Mouse (Mus musculus): ENCODE measurements at regions not wholly inside any gene's neighbourhood (a gene's known extent, or its start where the extent isn't known, plus 50 kb on each side); places are given as distances from the start of the nearest gene placed in this dataset.
A peak's percentile ranks its signal among the peaks of the same experiment; 100 is the strongest.

DNA sequence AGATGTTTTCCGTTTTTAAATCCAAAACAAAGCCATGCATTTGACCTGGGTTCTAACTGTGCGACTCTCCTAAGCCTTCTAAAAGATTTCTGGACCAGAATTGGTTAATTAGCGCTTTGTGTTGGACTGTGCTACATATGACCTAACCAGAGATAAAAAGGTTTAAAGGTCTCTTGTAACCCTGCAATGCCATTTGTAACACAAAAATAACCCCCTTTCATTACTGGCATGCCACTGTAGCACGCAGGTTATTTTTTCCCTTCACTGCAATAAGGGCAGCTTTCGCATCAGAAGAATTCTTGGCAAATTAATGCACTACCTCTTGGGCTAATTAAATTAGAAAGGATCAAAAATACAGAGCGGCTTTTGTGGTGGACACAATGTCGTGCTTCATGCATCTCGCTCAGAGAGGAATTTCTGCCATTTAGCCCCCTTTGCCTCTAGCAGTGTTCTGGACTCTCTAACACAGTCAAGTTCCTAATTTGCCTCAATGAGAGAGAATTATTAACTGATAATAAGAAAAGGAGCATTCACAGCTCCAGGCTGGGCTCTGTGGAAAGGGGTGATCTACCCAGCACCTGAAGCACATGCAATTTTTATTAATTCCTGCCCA, 239.5 kb upstream of the Zeb2 start:
- WGBS, result 89% methylated on average over 8 of the region's 8 CpGs
- H3K9me3 ChIP-seq (ENCODE audit: control insufficient read depth, low read length), result no peaks in the 10 kb centered on the region
- H3K4me1 ChIP-seq (ENCODE audit: control insufficient read depth, insufficient read depth, low read length), result no peaks in the 10 kb centered on the region
- no peak overlapping the region for H3K4me2 ChIP-seq (ENCODE audit: low read depth)
- H3K27me3 ChIP-seq (ENCODE audit: control insufficient read depth, insufficient read depth, low read length), result no peaks in the 10 kb centered on the region
- no peak overlapping the region for H3K27ac ChIP-seq (ENCODE audit: low read depth, low read length)
- DNase-seq (ENCODE audit: low spot score) (no peak), ATAC-seq (ENCODE audit: insufficient read depth, low FRiP score, low TSS enrichment) (no peak)
- no peak overlapping the region for H3K4me3 ChIP-seq (ENCODE audit: low read depth, low read length)
- H3K36me3 ChIP-seq (ENCODE audit: control insufficient read depth, insufficient read depth, low read length), result no peaks in the 10 kb centered on the region
- H3K9ac ChIP-seq (ENCODE audit: low read length), result no peak overlapping the region

DNA sequence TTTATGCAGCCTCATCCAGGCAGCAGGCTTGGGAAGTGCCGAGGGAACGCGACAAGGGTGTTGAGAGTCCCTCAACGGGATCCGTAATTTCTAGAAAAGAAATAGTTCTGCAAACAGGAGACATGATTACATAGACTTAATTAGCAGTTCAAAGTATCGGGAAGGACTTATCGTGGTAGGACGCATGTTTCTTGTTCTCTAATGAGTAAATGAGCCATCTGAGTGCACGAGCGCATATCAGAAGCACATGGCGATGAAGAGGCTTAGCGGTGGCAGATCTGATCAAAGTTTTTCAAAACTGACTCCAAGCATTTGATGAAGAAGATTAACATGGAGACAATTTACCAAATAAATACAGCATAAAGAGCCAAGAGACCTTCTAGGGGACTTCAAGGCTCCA, 238.8 kb upstream of the Zeb2 start:
- Histone ChIP-seq H3K27me3 (ENCODE audit: control insufficient read depth, insufficient read depth, low read length) (no peaks in the 10 kb centered on the region), H3K4me1 (ENCODE audit: control insufficient read depth, insufficient read depth, low read length) (no peaks in the 10 kb centered on the region), H3K9me3 (ENCODE audit: control insufficient read depth, low read length) (no peaks in the 10 kb centered on the region), H3K9ac (ENCODE audit: low read length) (no peak overlapping the region), H3K4me2 (ENCODE audit: low read depth) (no peak overlapping the region), H3K27ac (ENCODE audit: low read depth, low read length) (no peak overlapping the region), H3K4me3 (ENCODE audit: low read depth, low read length) (no peak overlapping the region), H3K36me3 (ENCODE audit: control insufficient read depth, insufficient read depth, low read length) (no peaks in the 10 kb centered on the region)
- ATAC-seq (ENCODE audit: insufficient read depth, low FRiP score, low TSS enrichment) (no peak), DNase-seq (ENCODE audit: low spot score) (no peak)
- WGBS, result 93% methylated on average over 12 of the region's 12 CpGs

DNA sequence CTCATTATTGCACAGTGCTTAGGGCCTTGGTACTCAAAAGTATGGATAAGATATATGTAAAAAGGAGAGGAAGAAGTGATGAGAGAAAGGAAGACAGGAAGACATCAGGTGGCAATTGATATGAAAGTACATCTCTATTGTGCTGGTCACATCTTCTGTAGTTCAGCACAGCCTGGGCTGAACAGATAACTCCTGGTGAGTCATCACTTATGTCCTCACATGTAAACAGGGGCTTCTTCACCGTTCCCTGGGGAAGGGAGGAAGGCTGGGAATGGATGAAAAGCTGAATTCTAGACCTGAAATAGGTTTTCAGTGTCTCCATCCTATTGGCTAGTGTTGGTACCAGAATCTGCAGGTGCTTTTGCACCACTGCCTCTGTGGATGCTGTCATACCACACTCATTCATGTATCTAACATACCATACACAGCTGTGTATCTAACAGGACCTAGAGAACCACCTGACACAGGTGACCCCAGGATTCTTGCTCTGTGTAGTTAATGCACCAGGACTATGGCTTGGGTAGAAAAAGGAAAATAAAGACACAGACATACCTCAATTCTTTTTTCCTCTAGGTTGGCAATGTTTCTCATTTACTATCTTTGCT, 234.4 kb upstream of the Zeb2 start:
- WGBS, result 86% methylated on average over 1 of the region's 1 CpGs

DNA sequence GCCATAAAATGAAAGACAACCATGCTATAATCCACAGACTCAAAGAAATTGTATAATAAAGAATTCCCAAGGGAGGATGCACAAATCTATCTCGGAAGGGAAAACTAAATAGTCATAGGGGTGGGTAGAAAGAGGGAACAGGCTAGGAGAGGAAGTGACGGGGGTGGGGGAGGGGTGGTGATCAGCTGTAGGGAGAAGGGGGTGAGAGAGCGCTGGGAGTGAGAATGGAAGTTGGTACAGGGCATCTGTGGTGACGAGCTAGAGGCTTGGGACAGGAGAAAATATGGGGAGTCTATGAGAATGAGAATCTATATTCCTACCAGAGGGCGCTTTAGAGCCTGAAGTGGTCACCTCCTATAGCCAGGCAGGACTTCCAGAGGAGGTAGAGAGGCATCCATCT, 229.2 kb upstream of the Zeb2 start:
- DNase-seq (ENCODE audit: low spot score), result no peak
- H3K9ac ChIP-seq (ENCODE audit: low read length), result no peak overlapping the region
- no peaks in the 10 kb centered on the region for H3K27me3 ChIP-seq (ENCODE audit: control insufficient read depth, insufficient read depth, low read length)
- H3K4me1 ChIP-seq (ENCODE audit: control insufficient read depth, insufficient read depth, low read length), result no peaks in the 10 kb centered on the region
- H3K36me3 ChIP-seq (ENCODE audit: control insufficient read depth, insufficient read depth, low read length), result no peaks in the 10 kb centered on the region
- no peak overlapping the region for H3K4me3 ChIP-seq (ENCODE audit: low read depth, low read length)
- no peak overlapping the region for H3K4me2 ChIP-seq (ENCODE audit: low read depth)
- no peak for ATAC-seq (ENCODE audit: insufficient read depth, low FRiP score, low TSS enrichment)
- no peak overlapping the region for H3K27ac ChIP-seq (ENCODE audit: low read depth, low read length)
- H3K9me3 ChIP-seq (ENCODE audit: control insufficient read depth, low read length), result no peaks in the 10 kb centered on the region
- 83% methylated on average over 5 of the region's 5 CpGs for WGBS

More for the DNA sequence above, 234.4 kb upstream of the Zeb2 start:
- Histone ChIP-seq H3K9ac (ENCODE audit: low read length) (no peak overlapping the region), H3K4me2 (ENCODE audit: low read depth) (no peak overlapping the region), H3K4me1 (ENCODE audit: control insufficient read depth, insufficient read depth, low read length) (no peaks in the 10 kb centered on the region), H3K36me3 (ENCODE audit: control insufficient read depth, insufficient read depth, low read length) (no peaks in the 10 kb centered on the region), H3K27ac (ENCODE audit: low read depth, low read length) (no peak overlapping the region), H3K27me3 (ENCODE audit: control insufficient read depth, insufficient read depth, low read length) (no peaks in the 10 kb centered on the region), H3K9me3 (ENCODE audit: control insufficient read depth, low read length) (no peaks in the 10 kb centered on the region), H3K4me3 (ENCODE audit: low read depth, low read length) (no peak overlapping the region)
- no peak for DNase-seq (ENCODE audit: low spot score)
- ATAC-seq (ENCODE audit: insufficient read depth, low FRiP score, low TSS enrichment), result no peak

DNA sequence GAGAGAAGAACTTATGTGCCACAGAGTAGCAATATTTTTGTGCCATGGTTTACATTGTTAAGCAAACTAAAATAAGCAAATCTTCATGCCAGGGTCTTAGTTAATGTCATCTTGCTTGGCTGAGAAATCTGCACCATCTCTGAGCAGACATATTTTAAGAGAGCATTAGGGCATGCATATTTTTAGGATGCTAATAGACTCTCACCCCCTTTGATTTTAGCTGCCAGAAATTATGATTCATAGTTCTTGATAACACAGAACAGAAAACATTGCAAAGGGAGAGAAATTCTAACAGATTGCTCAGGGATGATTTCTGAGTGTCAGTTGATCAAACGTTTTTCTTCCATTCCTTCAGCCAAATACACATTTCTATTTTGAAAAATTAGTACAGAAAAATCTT, 222.7 kb upstream of the Zeb2 start:
- Histone ChIP-seq H3K4me3 (ENCODE audit: low read depth, low read length) (no peak overlapping the region), H3K9ac (ENCODE audit: low read length) (no peak overlapping the region), H3K4me1 (ENCODE audit: control insufficient read depth, insufficient read depth, low read length) (no peaks in the 10 kb centered on the region), H3K36me3 (ENCODE audit: control insufficient read depth, insufficient read depth, low read length) (no peaks in the 10 kb centered on the region), H3K9me3 (ENCODE audit: control insufficient read depth, low read length) (no peaks in the 10 kb centered on the region), H3K27ac (ENCODE audit: low read depth, low read length) (no peak overlapping the region), H3K4me2 (ENCODE audit: low read depth) (no peak overlapping the region), H3K27me3 (ENCODE audit: control insufficient read depth, insufficient read depth, low read length) (no peaks in the 10 kb centered on the region)
- WGBS, result 91% methylated on average over 1 of the region's 1 CpGs
- no peak for DNase-seq (ENCODE audit: low spot score)
- ATAC-seq (ENCODE audit: insufficient read depth, low FRiP score, low TSS enrichment), result no peak

DNA sequence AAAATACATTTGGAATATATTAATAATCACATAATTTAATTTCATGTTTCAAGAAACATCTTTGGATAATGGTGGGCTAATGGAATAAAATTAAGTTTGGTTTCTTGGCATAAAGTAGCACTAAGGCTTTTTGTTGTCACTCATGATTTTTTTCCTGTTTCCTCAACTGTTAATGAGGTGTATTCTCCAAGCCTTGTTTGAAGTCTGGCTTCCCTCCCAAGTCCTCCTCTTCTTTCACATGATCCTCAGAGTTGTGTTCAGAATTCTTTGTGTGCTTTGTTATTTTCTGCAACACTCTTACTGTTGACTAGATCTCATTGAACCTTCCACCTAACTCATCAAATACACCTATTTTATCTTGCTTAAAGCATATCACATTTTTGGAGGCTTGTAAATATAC, 221.6 kb upstream of the Zeb2 start:
- H3K4me1 ChIP-seq (ENCODE audit: control insufficient read depth, insufficient read depth, low read length), result no peaks in the 10 kb centered on the region
- DNase-seq (ENCODE audit: low spot score) (no peak), ATAC-seq (ENCODE audit: insufficient read depth, low FRiP score, low TSS enrichment) (no peak)
- H3K4me2 ChIP-seq (ENCODE audit: low read depth), result no peak overlapping the region
- no peaks in the 10 kb centered on the region for H3K27me3 ChIP-seq (ENCODE audit: control insufficient read depth, insufficient read depth, low read length)
- H3K27ac ChIP-seq (ENCODE audit: low read depth, low read length), result no peak overlapping the region
- H3K9ac ChIP-seq (ENCODE audit: low read length), result no peak overlapping the region
- H3K4me3 ChIP-seq (ENCODE audit: low read depth, low read length), result no peak overlapping the region
- H3K9me3 ChIP-seq (ENCODE audit: control insufficient read depth, low read length), result no peaks in the 10 kb centered on the region
- H3K36me3 ChIP-seq (ENCODE audit: control insufficient read depth, insufficient read depth, low read length), result no peaks in the 10 kb centered on the region

DNA sequence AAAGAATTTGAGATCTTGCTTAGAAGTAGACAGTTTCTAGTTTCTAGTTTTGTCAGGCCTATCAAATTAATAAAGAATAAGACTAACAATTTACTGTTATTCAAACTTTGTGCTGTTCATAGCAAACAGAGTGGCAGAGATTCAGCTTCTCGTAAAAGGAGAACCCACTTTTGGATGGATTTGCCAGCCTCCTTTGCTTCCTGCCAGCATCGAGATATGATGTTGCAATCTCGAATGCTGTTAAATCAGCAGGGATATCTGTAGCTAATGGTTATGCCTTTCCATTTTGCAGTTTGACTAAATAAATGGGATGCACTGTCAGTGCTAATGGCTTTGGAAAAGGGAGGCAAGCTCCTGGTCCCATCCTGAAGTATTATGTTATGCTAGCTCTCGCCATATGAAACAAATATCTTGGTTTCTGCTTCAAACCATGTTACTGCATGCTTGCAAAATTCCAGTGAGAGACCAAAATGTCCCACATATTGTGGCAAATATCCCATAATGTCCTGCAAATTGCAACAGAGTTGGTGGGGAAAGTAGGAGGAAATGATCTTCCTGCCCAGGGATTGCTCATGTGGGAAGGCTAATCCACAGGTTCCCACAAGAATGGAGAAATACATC, 199.9 kb upstream of the Zeb2 start:
- ATAC-seq (ENCODE audit: insufficient read depth, low FRiP score, low TSS enrichment), result no peak
- no peaks in the 10 kb centered on the region for H3K36me3 ChIP-seq (ENCODE audit: control insufficient read depth, insufficient read depth, low read length)
- H3K9me3 ChIP-seq (ENCODE audit: control insufficient read depth, low read length), result no peaks in the 10 kb centered on the region
- H3K9ac ChIP-seq (ENCODE audit: low read length), result no peak overlapping the region
- no peak overlapping the region for H3K27ac ChIP-seq (ENCODE audit: low read depth, low read length)
- DNase-seq (ENCODE audit: low spot score), result no peak
- H3K4me1 ChIP-seq (ENCODE audit: control insufficient read depth, insufficient read depth, low read length), result no peaks in the 10 kb centered on the region
- WGBS, result 86% methylated on average over 4 of the region's 4 CpGs
- H3K4me3 ChIP-seq (ENCODE audit: low read depth, low read length), result no peak overlapping the region
- no peak overlapping the region for H3K4me2 ChIP-seq (ENCODE audit: low read depth)
- no peaks in the 10 kb centered on the region for H3K27me3 ChIP-seq (ENCODE audit: control insufficient read depth, insufficient read depth, low read length)

DNA sequence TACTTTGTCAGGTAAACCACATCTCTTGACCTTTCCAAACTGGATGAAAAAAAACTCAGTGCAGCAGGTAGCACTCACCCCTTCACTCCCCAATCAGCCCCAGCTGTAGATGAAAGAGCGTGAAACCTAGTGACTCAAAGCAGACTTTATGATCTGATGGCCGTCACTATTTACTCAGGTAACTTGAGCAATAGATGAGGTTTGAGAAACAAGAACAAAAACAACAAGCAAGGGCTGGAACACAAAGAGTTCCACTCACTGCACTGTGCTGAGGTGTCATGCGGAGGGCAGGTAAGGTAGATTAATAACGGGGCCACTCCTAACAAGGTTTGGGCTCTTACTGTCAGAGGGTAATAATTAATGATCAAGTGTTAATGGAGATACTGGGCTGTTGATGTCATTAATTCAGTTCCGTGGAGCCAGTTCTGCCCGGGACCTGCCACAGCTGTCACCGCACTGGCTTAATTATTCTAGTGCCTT, 170.4 kb upstream of the Zeb2 start:
- Histone ChIP-seq H3K4me3 (ENCODE audit: low read depth, low read length) (no peak overlapping the region), H3K27ac (ENCODE audit: low read depth, low read length) (no peak overlapping the region), H3K4me2 (ENCODE audit: low read depth) (no peak overlapping the region), H3K27me3 (ENCODE audit: control insufficient read depth, insufficient read depth, low read length) (no peaks in the 10 kb centered on the region), H3K9me3 (ENCODE audit: control insufficient read depth, low read length) (no peaks in the 10 kb centered on the region), H3K36me3 (ENCODE audit: control insufficient read depth, insufficient read depth, low read length) (no peaks in the 10 kb centered on the region), H3K4me1 (ENCODE audit: control insufficient read depth, insufficient read depth, low read length) (peaks cover 6% of the 10 kb centered on the region; the same call in 1 of the 2 replicates), H3K9ac (ENCODE audit: low read length) (no peak overlapping the region)
- ATAC-seq (ENCODE audit: insufficient read depth, low FRiP score, low TSS enrichment), result peak; percentile 50; the same call in 1 of the 2 replicates
- 36% methylated on average over 7 of the region's 7 CpGs for whole genome bisulfite sequencing
- DNase-seq (ENCODE audit: low spot score), result no peak

DNA sequence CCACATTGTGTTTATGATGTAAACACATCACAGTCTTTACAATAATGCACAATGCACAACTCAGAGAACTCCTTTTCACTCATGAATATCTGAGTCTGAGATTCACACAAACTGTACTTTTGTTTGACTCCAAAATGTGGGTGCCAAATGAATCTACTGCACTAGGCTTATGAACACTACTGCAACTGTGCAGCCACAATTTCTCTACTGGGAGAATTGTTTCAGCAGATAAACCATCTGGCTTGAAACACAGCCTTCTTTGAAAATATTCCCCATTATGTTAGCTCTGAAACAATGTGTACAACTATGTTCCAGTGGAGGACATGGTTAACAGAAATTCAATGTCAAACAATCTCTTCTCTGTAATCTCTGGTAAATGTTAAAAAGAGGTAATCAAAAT, 166.6 kb upstream of the Zeb2 start:
- peaks cover 6% of the 10 kb centered on the region; the same call in 1 of the 2 replicates for H3K4me1 ChIP-seq (ENCODE audit: control insufficient read depth, insufficient read depth, low read length)
- no peak overlapping the region for H3K9ac ChIP-seq (ENCODE audit: low read length)
- no peaks in the 10 kb centered on the region for H3K27me3 ChIP-seq (ENCODE audit: control insufficient read depth, insufficient read depth, low read length)
- H3K4me3 ChIP-seq (ENCODE audit: low read depth, low read length), result no peak overlapping the region
- DNase-seq (ENCODE audit: low spot score) (no peak), ATAC-seq (ENCODE audit: insufficient read depth, low FRiP score, low TSS enrichment) (no peak)
- H3K9me3 ChIP-seq (ENCODE audit: control insufficient read depth, low read length), result no peaks in the 10 kb centered on the region
- no peak overlapping the region for H3K4me2 ChIP-seq (ENCODE audit: low read depth)
- no peak overlapping the region for H3K27ac ChIP-seq (ENCODE audit: low read depth, low read length)
- H3K36me3 ChIP-seq (ENCODE audit: control insufficient read depth, insufficient read depth, low read length), result no peaks in the 10 kb centered on the region
